Mouse (Mus musculus): ENCODE data around the gene Zfp994. TPM values are rescaled to one million over a fixed set of nuclear protein-coding genes. Genes with fewer than 3 reads are reported as not detected.
A peak's percentile ranks its signal among the peaks of the same experiment; 100 is the strongest.
"Not testable (repeated sequence)": the region's sequence is repeated elsewhere in the genome, so short reads cannot be mapped to it uniquely, and the experiment has no call there.

The Zfp994 gene
- 3.4 and 4.0 TPM in 2 replicates for polyA plus RNA-seq (2015; fragmentation: Nextera tagmentation; extraction: Ambion mirVana)

DNA sequence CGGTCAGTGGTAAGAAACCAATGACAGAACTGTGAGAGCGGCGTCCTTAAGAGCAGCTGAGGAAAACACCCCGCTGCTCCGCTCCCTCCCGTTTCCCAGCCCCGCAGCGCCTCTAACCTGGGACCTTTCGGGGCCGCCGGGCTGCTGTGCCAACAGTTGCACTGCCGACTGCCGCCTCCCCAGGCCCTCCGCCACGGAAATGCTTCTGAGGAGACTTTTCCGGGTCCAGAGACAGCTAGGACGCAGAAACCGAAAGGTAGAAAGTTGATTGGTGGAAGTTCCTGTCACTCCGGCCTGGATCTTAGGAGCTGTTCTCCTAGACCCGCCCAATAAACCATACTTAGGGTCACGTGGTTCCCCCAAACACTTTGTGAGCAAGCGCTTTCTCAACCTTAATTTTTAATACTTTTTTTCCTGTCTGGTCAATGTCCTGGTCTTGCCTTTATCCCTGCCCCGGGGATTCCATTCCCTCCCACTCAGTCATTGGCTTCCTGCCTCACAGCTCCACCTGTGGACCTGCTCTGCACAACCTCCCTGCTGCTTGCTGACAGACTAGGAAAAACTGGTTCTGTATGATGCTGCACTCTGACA, at the start of gene Zfp994:
Gene Zfp994, minus strand, starts transcription at position 195 of the 591 bp plus-strand sequence.
- peak within 1 kb of the TSS; percentile 81 for H3K27ac ChIP-seq (replicated peaks)
- H3K9me3 ChIP-seq (replicated peaks): not testable (repeated sequence)

GRCm38 (mm10) chr17:22230701-22231100, 5.3 kb upstream of the Zfp994 start:
- not testable (repeated sequence) for H3K27me3 ChIP-seq (replicated peaks); H3K9ac ChIP-seq (replicated peaks); H3K4me1 ChIP-seq; ATAC-seq (ENCODE audit: low FRiP score); H3K4me2 ChIP-seq; H3K27ac ChIP-seq (replicated peaks); H3K4me3 ChIP-seq (replicated peaks); H3K36me3 ChIP-seq; H3K9me3 ChIP-seq (replicated peaks)
- WGBS: 70% methylated on average over 19 of the region's 19 CpGs

More for the DNA sequence above, at the start of gene Zfp994:
- Histone ChIP-seq H3K4me3 (replicated peaks) (peak within 1 kb of the TSS; percentile 68), H3K9ac (replicated peaks) (peak within 1 kb of the TSS; percentile 69), H3K4me2 (peak within 1 kb of the TSS; percentile 61)
- ATAC-seq (ENCODE audit: low FRiP score): peak; percentile 99
- not testable (repeated sequence) for H3K36me3 ChIP-seq; H3K4me1 ChIP-seq; H3K27me3 ChIP-seq (replicated peaks)
- under 1% methylated on average over 23 of the region's 23 CpGs for WGBS

DNA sequence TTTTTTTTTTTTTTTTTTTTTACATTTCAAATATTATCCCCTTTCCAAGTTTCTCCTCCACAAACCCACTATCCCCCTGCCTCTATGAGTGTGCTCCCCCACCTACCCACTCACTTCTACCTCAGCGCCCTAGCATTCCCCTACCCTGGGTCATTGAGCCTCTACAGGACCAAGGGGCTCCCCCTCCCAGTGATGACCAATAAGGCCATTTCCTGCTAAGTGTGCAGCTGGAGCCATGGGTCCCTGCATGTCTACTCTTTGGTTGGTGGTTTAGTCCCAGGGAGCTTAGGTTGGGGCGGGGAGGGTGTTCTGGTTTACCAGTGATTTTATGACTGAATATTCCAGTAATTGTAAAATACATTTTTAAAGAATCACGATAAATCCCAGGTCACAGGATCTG, 401 bp downstream of the Zfp994 start:
- peak overlapping the region; percentile 68 for H3K4me3 ChIP-seq (replicated peaks)
- ATAC-seq (ENCODE audit: low FRiP score): peak; percentile 86
- H3K27ac ChIP-seq (replicated peaks): peak overlapping the region; percentile 81
- not testable (repeated sequence) for H3K9me3 ChIP-seq (replicated peaks); H3K27me3 ChIP-seq (replicated peaks); H3K36me3 ChIP-seq; H3K4me1 ChIP-seq
- H3K4me2 ChIP-seq: peak overlapping the region; percentile 61
- 4% methylated on average over 3 of the region's 3 CpGs for WGBS
- H3K9ac ChIP-seq (replicated peaks): peak overlapping the region; percentile 69; the same call in 1 of the 2 replicates

DNA sequence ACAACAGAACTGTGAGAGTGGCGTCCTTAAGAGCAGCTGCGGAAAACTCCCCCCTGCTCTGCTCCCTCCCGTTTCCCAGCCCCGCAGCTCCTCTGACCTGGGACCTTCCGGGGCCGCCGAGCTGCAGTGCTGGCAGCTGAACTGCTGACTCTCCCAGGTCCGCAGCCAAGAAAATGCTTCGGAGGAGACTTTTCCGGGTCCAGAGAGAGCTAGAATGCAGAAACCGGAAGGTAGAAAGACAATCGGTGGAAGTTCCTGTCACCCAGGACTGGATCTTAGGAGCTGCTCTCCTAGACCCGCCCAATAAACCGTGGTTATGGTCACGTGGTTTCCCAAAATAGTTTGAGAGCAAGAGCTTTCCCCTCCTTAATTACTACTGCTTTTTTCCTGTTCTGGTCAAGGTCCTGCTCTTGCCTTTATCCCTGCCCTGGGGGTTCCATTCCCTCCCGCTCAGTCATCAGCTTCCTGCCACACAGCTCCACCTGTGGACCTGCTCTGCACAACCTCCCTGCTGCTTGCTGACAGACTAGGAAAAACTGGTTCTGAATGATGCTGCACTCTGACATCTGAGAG, 59.6 kb downstream of the Zfp994 start, which contains the start of gene Zfp947:
Gene Zfp947, minus strand, starts transcription at position 469 of the 573 bp plus-strand sequence.
- Histone ChIP-seq H3K27ac (replicated peaks) (peak within 1 kb of the TSS; percentile 39; the same call in 1 of the 2 replicates), H3K4me3 (replicated peaks) (peak within 1 kb of the TSS; percentile 50), H3K4me2 (peak within 1 kb of the TSS; percentile 59), H3K9ac (replicated peaks) (peak within 1 kb of the TSS; percentile 48)
- peak; percentile 93 for ATAC-seq (ENCODE audit: low FRiP score)
- not testable (repeated sequence) for H3K27me3 ChIP-seq (replicated peaks); H3K36me3 ChIP-seq; H3K4me1 ChIP-seq; H3K9me3 ChIP-seq (replicated peaks)
- under 1% methylated on average over 16 of the region's 16 CpGs for WGBS

DNA sequence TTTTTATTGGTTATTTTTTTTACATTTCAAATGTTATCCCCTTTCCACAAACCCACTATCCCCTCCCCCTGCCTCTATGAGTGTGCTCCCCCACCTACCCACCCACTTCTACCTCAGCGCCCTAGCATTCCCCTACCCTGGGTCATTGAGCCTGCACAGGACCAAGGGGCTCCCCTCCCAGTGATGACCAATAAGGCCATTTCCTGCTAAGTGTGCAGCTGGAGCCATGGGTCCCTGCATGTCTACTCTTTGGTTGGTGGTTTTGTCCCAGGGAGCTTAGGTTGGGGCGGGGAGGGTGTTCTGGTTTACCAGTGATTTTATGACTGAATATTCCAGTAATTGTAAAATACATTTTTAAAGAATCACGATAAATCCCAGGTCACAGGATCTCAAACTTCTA, 60.1 kb downstream of the Zfp994 start:
- H3K4me2 ChIP-seq: peak overlapping the region; percentile 59
- 10% methylated on average over 3 of the region's 3 CpGs for WGBS
- peak overlapping the region; percentile 39; the same call in 1 of the 2 replicates for H3K27ac ChIP-seq (replicated peaks)
- H3K9me3 ChIP-seq (replicated peaks); H3K4me1 ChIP-seq; H3K27me3 ChIP-seq (replicated peaks); H3K36me3 ChIP-seq: not testable (repeated sequence)
- H3K4me3 ChIP-seq (replicated peaks): peak overlapping the region; percentile 50
- peak; percentile 69; the same call in 1 of the 2 replicates for ATAC-seq (ENCODE audit: low FRiP score)
- H3K9ac ChIP-seq (replicated peaks): peak overlapping the region; percentile 48

GRCm38 (mm10) chr17:22153951-22154350, 71.5 kb downstream of the Zfp994 start:
- not testable (repeated sequence) for H3K27ac ChIP-seq (replicated peaks); H3K36me3 ChIP-seq; H3K4me2 ChIP-seq; H3K9me3 ChIP-seq (replicated peaks); H3K4me3 ChIP-seq (replicated peaks); H3K4me1 ChIP-seq; ATAC-seq (ENCODE audit: low FRiP score); H3K9ac ChIP-seq (replicated peaks); H3K27me3 ChIP-seq (replicated peaks)
- 51% methylated on average over 3 of the region's 4 CpGs for WGBS

Other genes starting within 250 kb of the Zfp994 start
- 1.5 and 1.7 TPM in 2 replicates for gene Zfp947, start 59.4 kb downstream of the Zfp994 start, polyA plus RNA-seq (2015; fragmentation: Nextera tagmentation; extraction: Ambion mirVana)
- 10.4 and 12.1 TPM in 2 replicates for gene CT030661.1, start 89.2 kb upstream of the Zfp994 start, polyA plus RNA-seq (2015; fragmentation: Nextera tagmentation; extraction: Ambion mirVana)
- 11.6 and 12.3 TPM in 2 replicates for gene Zfp944, start 135.8 kb upstream of the Zfp994 start, polyA plus RNA-seq (2015; fragmentation: Nextera tagmentation; extraction: Ambion mirVana)
- gene Zfp758, start 135.8 kb upstream of the Zfp994 start, polyA plus RNA-seq (2015; fragmentation: Nextera tagmentation; extraction: Ambion mirVana): 7.2 and 8.8 TPM in 2 replicates
- gene Zfp946, start 198.6 kb upstream of the Zfp994 start, polyA plus RNA-seq (2015; fragmentation: Nextera tagmentation; extraction: Ambion mirVana): 30.9 and 37.4 TPM in 2 replicates

Measured in neural tube, embryonic 15.5 days (tissue).